Mouse (Mus musculus): ENCODE results near the gene Bpifb3. TPM values are rescaled to one million over a fixed set of nuclear protein-coding genes. Genes with fewer than 3 reads are reported as not detected.
A peak's percentile ranks its signal among the peaks of the same experiment; 100 is the strongest.

Gene Bpifb3
- polyA plus RNA-seq, 2 experiments: not detected

- DNase-seq (ENCODE audit: low spot score): no peak
- Histone ChIP-seq H3K4me2 (replicated peaks; ENCODE audit: low read depth, low read length, severe bottlenecking) (no peak overlapping the region), H3K36me3 (ENCODE audit: control insufficient read depth, insufficient read depth, low read length) (no peaks in the 10 kb centered on the region), H3K27ac (replicated peaks; ENCODE audit: low read depth, low read length) (no peak overlapping the region), H3K9me3 (ENCODE audit: control insufficient read depth, low read length) (no peaks in the 10 kb centered on the region), H3K27me3 (ENCODE audit: control insufficient read depth, insufficient read depth, low read length) (no peaks in the 10 kb centered on the region), H3K9ac (ENCODE audit: low read depth, low read length, severe bottlenecking) (no peak overlapping the region), H3K4me3 (replicated peaks; ENCODE audit: low read length) (no peak overlapping the region), H3K4me1 (ENCODE audit: control insufficient read depth, insufficient read depth, low read length) (no peaks in the 10 kb centered on the region)
- TF ChIP-seq POLR2A (IDR thresholded peaks at IDR 0.05; ENCODE audit: borderline replicate concordance, extremely low read depth, insufficient read depth, insufficient read length): no peak
- WGBS: 76% methylated on average over 6 of the region's 6 CpGs
- no peak for ATAC-seq (ENCODE audit: low FRiP score, low read depth)
Observed at GRCm38 (mm10) chr2:153931125-153931524, 13.1 kb downstream of the Bpifb3 start.

DNA sequence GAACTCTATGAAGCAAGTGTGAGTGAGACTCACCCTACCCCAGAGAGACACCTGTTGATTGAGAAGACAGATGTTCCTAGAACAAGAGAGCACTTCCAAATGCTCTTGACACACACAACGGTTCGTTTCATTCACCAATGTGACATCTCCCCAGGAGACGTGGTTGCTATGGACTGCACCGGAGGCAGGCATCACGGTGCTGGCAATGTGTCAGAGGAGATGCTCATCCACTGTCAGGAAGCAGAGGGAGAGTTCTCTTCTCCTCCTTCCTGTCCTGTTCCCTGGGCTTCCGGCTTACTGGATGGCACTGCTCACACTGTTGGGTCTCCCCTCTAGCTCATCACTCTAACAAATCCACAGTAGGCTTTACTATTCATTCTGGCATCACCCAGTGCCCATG is 15.3 kb downstream of the Bpifb3 start:
- ATAC-seq (ENCODE audit: low FRiP score, low read depth): no peak
- Histone ChIP-seq H3K4me2 (replicated peaks; ENCODE audit: low read depth, low read length, severe bottlenecking) (no peak overlapping the region), H3K4me3 (replicated peaks; ENCODE audit: low read length) (no peak overlapping the region), H3K4me1 (ENCODE audit: control insufficient read depth, insufficient read depth, low read length) (no peaks in the 10 kb centered on the region), H3K36me3 (ENCODE audit: control insufficient read depth, insufficient read depth, low read length) (no peaks in the 10 kb centered on the region), H3K27me3 (ENCODE audit: control insufficient read depth, insufficient read depth, low read length) (no peaks in the 10 kb centered on the region), H3K9ac (ENCODE audit: low read depth, low read length, severe bottlenecking) (no peak overlapping the region), H3K27ac (replicated peaks; ENCODE audit: low read depth, low read length) (no peak overlapping the region), H3K9me3 (ENCODE audit: control insufficient read depth, low read length) (no peaks in the 10 kb centered on the region)
- no peak for TF ChIP-seq POLR2A (IDR thresholded peaks at IDR 0.05; ENCODE audit: borderline replicate concordance, extremely low read depth, insufficient read depth, insufficient read length)
- no peak for DNase-seq (ENCODE audit: low spot score)
- WGBS: 75% methylated on average over 6 of the region's 6 CpGs

- DNase-seq (ENCODE audit: low spot score) (no peak), ATAC-seq (ENCODE audit: low FRiP score, low read depth) (no peak)
- no peak for TF ChIP-seq POLR2A (IDR thresholded peaks at IDR 0.05; ENCODE audit: borderline replicate concordance, extremely low read depth, insufficient read depth, insufficient read length)
- Histone ChIP-seq H3K9ac (ENCODE audit: low read depth, low read length, severe bottlenecking) (no peak overlapping the region), H3K4me3 (replicated peaks; ENCODE audit: low read length) (no peak overlapping the region), H3K4me1 (ENCODE audit: control insufficient read depth, insufficient read depth, low read length) (no peaks in the 10 kb centered on the region), H3K4me2 (replicated peaks; ENCODE audit: low read depth, low read length, severe bottlenecking) (no peak overlapping the region), H3K36me3 (ENCODE audit: control insufficient read depth, insufficient read depth, low read length) (no peaks in the 10 kb centered on the region), H3K27ac (replicated peaks; ENCODE audit: low read depth, low read length) (no peak overlapping the region), H3K27me3 (ENCODE audit: control insufficient read depth, insufficient read depth, low read length) (no peaks in the 10 kb centered on the region), H3K9me3 (ENCODE audit: control insufficient read depth, low read length) (no peaks in the 10 kb centered on the region)
- 88% methylated on average over 6 of the region's 6 CpGs for WGBS
Observed at GRCm38 (mm10) chr2:153935348-153935747, 17.3 kb downstream of the Bpifb3 start.

DNA sequence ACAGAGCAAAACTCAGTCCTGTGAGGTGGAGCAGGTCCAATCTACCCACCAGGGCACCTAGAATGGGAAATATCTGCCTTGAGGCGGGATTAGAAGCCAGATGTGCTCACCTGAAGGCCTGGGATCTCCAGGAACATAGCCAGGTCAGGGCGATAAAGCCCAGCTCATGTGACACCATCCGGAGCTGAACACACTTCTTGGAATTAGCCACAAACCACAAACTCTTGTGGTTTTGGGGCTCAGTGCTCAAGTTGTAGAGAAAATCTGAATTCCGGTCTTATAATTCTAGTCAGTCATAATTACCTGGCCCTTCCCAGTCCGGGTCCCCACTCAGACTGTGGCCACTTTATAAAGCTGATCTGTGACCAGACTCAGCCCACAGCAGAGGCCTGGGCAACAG is 19.8 kb downstream of the Bpifb3 start, which contains the start of gene Bpifb4:
TSS of gene Bpifb4 (plus strand) at position 370 of the 400 bp plus-strand sequence.
- Histone ChIP-seq H3K4me1 (ENCODE audit: control insufficient read depth, insufficient read depth, low read length) (no peaks in the 10 kb centered on the region), H3K4me2 (replicated peaks; ENCODE audit: low read depth, low read length, severe bottlenecking) (no peak within 1 kb of the TSS), H3K27me3 (ENCODE audit: control insufficient read depth, insufficient read depth, low read length) (no peaks in the 10 kb centered on the region), H3K36me3 (ENCODE audit: control insufficient read depth, insufficient read depth, low read length) (no peaks in the 10 kb centered on the region), H3K4me3 (replicated peaks; ENCODE audit: low read length) (no peak within 1 kb of the TSS), H3K27ac (replicated peaks; ENCODE audit: low read depth, low read length) (no peak within 1 kb of the TSS), H3K9ac (ENCODE audit: low read depth, low read length, severe bottlenecking) (no peak within 1 kb of the TSS), H3K9me3 (ENCODE audit: control insufficient read depth, low read length) (no peaks in the 10 kb centered on the region)
- no peak for DNase-seq (ENCODE audit: low spot score)
- no peak for ATAC-seq (ENCODE audit: low FRiP score, low read depth)
- 74% methylated on average over 5 of the region's 5 CpGs for WGBS
- no peak for TF ChIP-seq POLR2A (IDR thresholded peaks at IDR 0.05; ENCODE audit: borderline replicate concordance, extremely low read depth, insufficient read depth, insufficient read length)

GRCm38 (mm10) chr2:153943537-153943936 is 25.5 kb downstream of the Bpifb3 start:
- H3K36me3 ChIP-seq (ENCODE audit: control insufficient read depth, insufficient read depth, low read length): no peaks in the 10 kb centered on the region
- ATAC-seq (ENCODE audit: low FRiP score, low read depth): no peak
- no peak for TF ChIP-seq POLR2A (IDR thresholded peaks at IDR 0.05; ENCODE audit: borderline replicate concordance, extremely low read depth, insufficient read depth, insufficient read length)
- H3K4me3 ChIP-seq (replicated peaks; ENCODE audit: low read length): no peak overlapping the region
- H3K9ac ChIP-seq (ENCODE audit: low read depth, low read length, severe bottlenecking): no peak overlapping the region
- H3K27me3 ChIP-seq (ENCODE audit: control insufficient read depth, insufficient read depth, low read length): no peaks in the 10 kb centered on the region
- no peaks in the 10 kb centered on the region for H3K4me1 ChIP-seq (ENCODE audit: control insufficient read depth, insufficient read depth, low read length)
- H3K9me3 ChIP-seq (ENCODE audit: control insufficient read depth, low read length): no peaks in the 10 kb centered on the region
- H3K4me2 ChIP-seq (replicated peaks; ENCODE audit: low read depth, low read length, severe bottlenecking): no peak overlapping the region
- WGBS: 40% methylated on average over 3 of the region's 3 CpGs
- no peak overlapping the region for H3K27ac ChIP-seq (replicated peaks; ENCODE audit: low read depth, low read length)
- DNase-seq (ENCODE audit: low spot score): peak; percentile 26

GRCm38 (mm10) chr2:153944567-153944966 is 26.5 kb downstream of the Bpifb3 start:
- H3K9me3 ChIP-seq (ENCODE audit: control insufficient read depth, low read length): no peaks in the 10 kb centered on the region
- WGBS: 79% methylated on average over 8 of the region's 8 CpGs
- H3K36me3 ChIP-seq (ENCODE audit: control insufficient read depth, insufficient read depth, low read length): no peaks in the 10 kb centered on the region
- H3K9ac ChIP-seq (ENCODE audit: low read depth, low read length, severe bottlenecking): no peak overlapping the region
- ATAC-seq (ENCODE audit: low FRiP score, low read depth) (no peak; the same call in 1 of the 2 replicates), DNase-seq (ENCODE audit: low spot score) (no peak)
- H3K4me2 ChIP-seq (replicated peaks; ENCODE audit: low read depth, low read length, severe bottlenecking): no peak overlapping the region
- no peaks in the 10 kb centered on the region for H3K4me1 ChIP-seq (ENCODE audit: control insufficient read depth, insufficient read depth, low read length)
- H3K27me3 ChIP-seq (ENCODE audit: control insufficient read depth, insufficient read depth, low read length): no peaks in the 10 kb centered on the region
- no peak overlapping the region for H3K27ac ChIP-seq (replicated peaks; ENCODE audit: low read depth, low read length)
- TF ChIP-seq POLR2A (IDR thresholded peaks at IDR 0.05; ENCODE audit: borderline replicate concordance, extremely low read depth, insufficient read depth, insufficient read length): no peak
- no peak overlapping the region for H3K4me3 ChIP-seq (replicated peaks; ENCODE audit: low read length)
